Mouse (Mus musculus) G1E-ER4 (cell line): ENCODE results near the gene 4930507D05Rik. TPM values are rescaled to one million over a fixed set of nuclear protein-coding genes. Genes with fewer than 3 reads are reported as not detected.

Experiments used
- GATA1 ChIP-seq: IDR thresholded peaks from one replicate; pipeline ENCODE4 v1.8.0; 2012; ENCODE audit warnings: low read length, inconsistent platforms
- polyA plus RNA-seq: library from polyadenylated mRNA; stranded (reverse); fragments of >175 nt; gene quantifications from 2 replicates; pipeline ENCODE4 v1.2.3, GENCODE M21; 2012

4930507D05Rik gene
- polyA plus RNA-seq, 1 experiment: 0.12 TPM

GRCm38 (mm10) chr10:62450280-62450640, 971 bp downstream of the 4930507D05Rik start:
- TF ChIP-seq GATA1: no peak

GRCm38 (mm10) chr10:62461321-62461720, 12.0 kb downstream of the 4930507D05Rik start:
- TF ChIP-seq GATA1: no peak

- no peak for TF ChIP-seq GATA1
Measured at GRCm38 (mm10) chr10:62469736-62470135, 20.4 kb downstream of the 4930507D05Rik start.

- no peak for TF ChIP-seq GATA1
Measured at GRCm38 (mm10) chr10:62471105-62471504, 21.8 kb downstream of the 4930507D05Rik start.

- no peak for TF ChIP-seq GATA1
Measured at GRCm38 (mm10) chr10:62474944-62475343, 25.7 kb downstream of the 4930507D05Rik start.

- TF ChIP-seq GATA1: no peak
Measured at GRCm38 (mm10) chr10:62476980-62477379, 27.7 kb downstream of the 4930507D05Rik start.

- no peak for TF ChIP-seq GATA1
Measured at GRCm38 (mm10) chr10:62481108-62481852, 32.0 kb downstream of the 4930507D05Rik start.

- no peak for TF ChIP-seq GATA1
Measured at GRCm38 (mm10) chr10:62485878-62486582, 36.7 kb downstream of the 4930507D05Rik start.

GRCm38 (mm10) chr10:62486618-62487415, 37.5 kb downstream of the 4930507D05Rik start, which contains the start of gene Vps26a:
TSS of gene Vps26a (minus strand) at chr10:62486805.
- TF ChIP-seq GATA1: no peak

GRCm38 (mm10) chr10:62488266-62488665, 39.0 kb downstream of the 4930507D05Rik start:
- TF ChIP-seq GATA1: no peak

GRCm38 (mm10) chr10:62500088-62500915, 51.0 kb downstream of the 4930507D05Rik start:
- no peak for TF ChIP-seq GATA1

Other genes with a start within 250 kb of the 4930507D05Rik start
- gene Tspan15, start 218.2 kb upstream of the 4930507D05Rik start, polyA plus RNA-seq: 0.35 and 0.70 TPM in 2 replicates
- gene Tacr2, start 197.1 kb upstream of the 4930507D05Rik start, polyA plus RNA-seq: not detected in 2 replicates
- 295 and 311 TPM in 2 replicates for gene Hk1, start 69.6 kb upstream of the 4930507D05Rik start, polyA plus RNA-seq
- not detected in 2 replicates for gene Hkdc1, start 27.0 kb upstream of the 4930507D05Rik start, polyA plus RNA-seq
- 12.3 and 25.8 TPM in 2 replicates for gene Supv3l1, start 249 bp downstream of the 4930507D05Rik start, polyA plus RNA-seq
- 5.6 and 6.8 TPM in 2 replicates for gene Vps26a, start 37.3 kb downstream of the 4930507D05Rik start, polyA plus RNA-seq
- gene Srgn, start 78.0 kb downstream of the 4930507D05Rik start, polyA plus RNA-seq: 1.8 and 10.7 TPM in 2 replicates
- gene Kif1bp, start 129.0 kb downstream of the 4930507D05Rik start, polyA plus RNA-seq: 11.1 and 11.6 TPM in 2 replicates
- gene Ddx21, start 152.8 kb downstream of the 4930507D05Rik start, polyA plus RNA-seq: 61.8 and 75.7 TPM in 2 replicates
- 31.2 and 44.2 TPM in 2 replicates for gene Ddx50, start 201.7 kb downstream of the 4930507D05Rik start, polyA plus RNA-seq